Mouse (Mus musculus): Measurements from ENCODE around the gene Rpusd4.

Gene Rpusd4

GRCm38 (mm10) chr9:35267146-35267975 lies at the start of gene Rpusd4, which contains the start of gene Fam118b:
Gene Rpusd4, plus strand, starts transcription at chr9:35267865.
Gene Fam118b, minus strand, starts transcription at chr9:35267805.
- DNase-seq: peak; percentile 91 to 93

DNA sequence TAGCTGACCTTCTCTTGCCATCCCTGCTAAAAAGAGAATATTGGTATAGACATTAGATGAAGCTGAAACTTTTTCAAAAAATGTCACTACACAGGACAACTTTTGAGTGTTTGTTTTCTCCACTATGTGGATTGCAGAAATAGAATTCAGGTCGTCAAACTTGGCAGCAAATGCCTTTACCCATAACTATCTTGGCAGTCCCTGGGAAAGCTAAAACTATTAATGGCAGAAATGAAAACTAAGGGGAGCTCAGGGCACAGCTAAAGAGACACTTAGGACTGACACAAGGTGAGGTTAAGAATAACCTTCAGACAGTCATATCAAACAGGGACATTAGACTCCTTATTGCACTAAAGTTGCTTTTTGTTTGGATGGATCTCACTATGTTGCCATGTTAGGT lies 49.7 kb upstream of the Rpusd4 start:
- no peak for DNase-seq

DNA sequence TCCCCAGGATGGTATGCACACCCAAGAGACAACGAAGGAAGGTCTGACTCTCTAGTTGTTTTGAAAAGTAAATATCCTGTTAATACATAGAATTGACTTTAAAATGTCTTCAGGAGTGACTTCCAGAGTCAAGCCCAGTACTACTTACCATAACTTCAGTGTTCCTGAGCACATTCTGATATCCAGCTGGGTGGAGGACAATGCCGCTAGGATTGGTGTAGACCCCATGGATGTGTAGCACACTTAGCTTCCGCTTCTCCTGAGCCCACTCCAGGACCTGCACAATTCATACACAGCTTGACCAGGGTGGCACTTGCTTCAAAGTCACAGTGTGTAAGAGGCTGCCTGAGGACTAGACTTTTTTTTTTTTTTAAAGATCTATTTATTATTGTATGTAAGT lies 44.2 kb upstream of the Rpusd4 start:
- DNase-seq: no peak

GRCm38 (mm10) chr9:35228671-35229070 lies 39.0 kb upstream of the Rpusd4 start:
- no peak for DNase-seq

DNA sequence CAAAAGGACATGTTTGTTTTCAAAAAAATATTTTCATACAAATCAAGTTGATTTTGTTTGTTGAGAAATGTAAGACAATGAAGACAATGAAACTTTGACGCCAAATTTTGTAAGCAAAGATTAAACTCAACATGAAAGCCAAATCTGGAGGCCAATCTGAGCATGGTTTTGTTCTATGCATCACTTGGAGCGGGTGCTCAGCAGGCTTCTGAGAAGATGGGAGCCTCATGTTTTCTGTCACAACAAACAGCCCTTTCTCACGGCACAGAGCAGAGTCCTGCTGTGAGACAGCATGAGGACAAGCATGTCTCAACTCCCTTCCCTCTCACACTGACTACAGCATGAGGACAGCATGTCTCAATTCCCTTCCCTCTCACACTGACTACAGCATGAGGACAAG lies 31.7 kb upstream of the Rpusd4 start:
- no peak for DNase-seq

DNA sequence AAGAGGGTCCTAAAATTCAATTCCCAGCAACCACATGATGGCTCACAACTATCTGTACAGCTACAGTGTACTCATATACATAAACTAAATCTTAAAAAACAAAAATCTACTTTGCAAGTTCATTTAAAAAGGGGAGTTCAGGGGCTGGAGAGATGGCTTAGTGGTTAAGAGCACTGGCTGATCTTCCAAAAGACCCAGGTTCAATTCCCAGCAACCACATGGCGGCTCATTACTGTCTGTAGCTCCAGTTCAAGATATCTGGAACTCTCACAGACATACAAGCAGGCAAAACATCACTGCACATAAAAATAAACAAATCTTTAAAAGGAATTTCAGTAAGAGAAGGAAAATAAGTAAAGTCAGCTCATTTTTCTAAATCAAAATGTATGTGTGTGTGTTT lies 29.3 kb upstream of the Rpusd4 start:
- no peak for DNase-seq

DNA sequence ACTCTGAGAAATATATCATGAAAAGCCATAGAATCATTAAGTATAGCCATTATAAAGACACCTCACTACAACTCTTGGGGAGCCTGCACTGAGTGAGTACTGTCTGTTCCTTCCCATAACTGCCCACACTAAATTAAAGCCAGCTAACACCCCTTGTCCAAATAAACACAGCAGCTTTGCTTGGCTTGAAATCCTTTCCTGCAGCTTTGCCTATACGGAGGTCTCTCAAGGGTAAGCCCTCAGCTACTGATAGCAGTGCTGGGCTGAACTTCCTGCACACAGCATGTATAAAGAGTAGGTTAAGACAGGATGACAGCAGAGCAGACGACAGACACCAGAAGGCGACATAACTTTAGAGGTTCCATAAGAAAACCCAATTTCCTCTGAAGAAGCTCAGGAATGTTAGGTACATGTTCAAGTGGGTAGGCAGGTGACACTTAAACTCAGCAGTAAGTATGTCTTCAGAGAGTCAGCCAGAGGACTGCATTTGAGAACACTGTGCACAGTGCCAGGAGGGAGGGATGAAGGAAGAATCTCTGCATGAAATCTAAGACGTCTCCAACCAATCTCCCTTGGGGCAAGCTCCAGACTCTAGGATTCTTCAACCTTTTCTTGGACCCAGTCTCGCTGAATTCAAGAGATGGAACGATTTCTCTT lies 28.6 kb upstream of the Rpusd4 start:
- peak; percentile 9 to 28 for DNase-seq

DNA sequence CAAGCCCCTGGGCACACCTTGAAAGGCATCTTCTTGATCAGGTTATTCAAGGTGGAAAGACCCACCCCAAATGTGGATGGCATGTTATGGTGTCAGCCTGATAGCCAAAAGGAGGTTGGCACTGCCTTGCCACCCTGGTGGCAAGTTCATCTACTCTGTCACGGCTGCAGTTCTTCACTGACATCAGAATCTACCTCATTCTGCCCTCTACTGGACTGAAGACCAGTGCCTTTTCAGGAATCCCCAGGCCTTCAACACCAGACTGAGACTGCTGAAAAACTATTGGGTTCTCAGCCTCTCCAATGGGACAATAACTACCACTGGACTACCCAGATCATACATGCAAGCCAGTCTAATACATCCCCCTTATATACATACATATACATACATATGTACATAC lies 27.9 kb upstream of the Rpusd4 start:
- no peak for DNase-seq

- no peak for DNase-seq
Observed at GRCm38 (mm10) chr9:35247405-35247804, 20.3 kb upstream of the Rpusd4 start.

DNA sequence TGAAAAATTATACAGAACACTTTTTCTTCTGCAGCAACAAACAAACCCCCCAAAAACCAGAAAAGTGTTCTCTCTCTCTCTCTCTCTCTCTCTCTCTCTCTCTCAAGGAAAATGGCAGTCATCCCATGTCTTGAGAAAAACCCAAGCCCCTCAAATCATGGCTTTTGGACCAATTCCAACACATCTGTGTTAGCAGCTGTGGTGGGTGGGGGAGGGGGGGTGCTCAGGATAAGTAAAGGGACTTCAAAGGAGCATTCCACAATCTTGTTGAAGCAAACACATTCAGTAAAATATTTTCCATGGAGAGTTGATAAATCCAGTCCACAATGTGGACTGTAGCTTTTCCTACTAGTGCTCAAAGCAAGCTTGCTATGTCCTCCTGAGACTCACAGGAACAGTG lies 18.2 kb upstream of the Rpusd4 start:
- DNase-seq: no peak

GRCm38 (mm10) chr9:35257365-35257764 lies 10.3 kb upstream of the Rpusd4 start:
- DNase-seq: no peak

GRCm38 (mm10) chr9:35262418-35262817 lies 5.2 kb upstream of the Rpusd4 start:
- DNase-seq: no peak

- DNase-seq: no peak
Observed at GRCm38 (mm10) chr9:35263431-35263830, 4.2 kb upstream of the Rpusd4 start.

- no peak for DNase-seq
Observed at GRCm38 (mm10) chr9:35264509-35264908, 3.2 kb upstream of the Rpusd4 start.

DNA sequence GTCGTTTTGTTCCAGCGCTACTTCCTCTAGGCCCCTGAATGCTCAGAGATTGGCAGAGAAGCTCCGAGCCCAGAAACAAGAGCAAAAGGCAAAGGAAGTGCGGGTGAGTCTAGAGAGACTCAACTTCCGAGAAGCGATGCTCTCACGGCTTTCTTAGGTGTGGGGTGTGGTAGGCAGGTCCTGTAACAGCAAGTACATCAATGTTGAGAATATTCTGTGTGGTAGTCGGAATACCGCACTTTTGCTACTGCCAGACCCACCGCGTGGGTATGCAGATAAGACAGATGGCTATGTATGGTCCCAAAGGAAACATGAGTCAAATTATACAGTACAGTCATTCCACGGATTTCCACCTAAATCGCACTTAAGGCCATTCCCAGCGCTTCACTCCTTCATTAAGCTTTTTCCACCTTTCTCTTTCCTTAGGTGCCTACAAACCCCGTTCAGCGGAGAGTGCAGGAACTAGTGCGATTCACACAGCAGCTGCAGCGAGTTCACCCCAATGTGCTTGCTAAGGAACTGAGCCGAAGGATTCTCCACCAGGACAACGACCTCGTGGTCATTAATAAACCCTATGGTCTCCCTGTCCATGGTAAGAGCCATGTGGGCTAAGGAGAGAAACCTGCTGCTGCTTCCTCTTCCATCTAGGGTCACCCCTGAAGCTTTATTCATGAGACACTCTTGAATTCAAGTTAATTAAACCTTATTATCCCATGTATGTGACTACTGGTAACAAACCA lies 481 bp downstream of the Rpusd4 start:
- no peak for DNase-seq

DNA sequence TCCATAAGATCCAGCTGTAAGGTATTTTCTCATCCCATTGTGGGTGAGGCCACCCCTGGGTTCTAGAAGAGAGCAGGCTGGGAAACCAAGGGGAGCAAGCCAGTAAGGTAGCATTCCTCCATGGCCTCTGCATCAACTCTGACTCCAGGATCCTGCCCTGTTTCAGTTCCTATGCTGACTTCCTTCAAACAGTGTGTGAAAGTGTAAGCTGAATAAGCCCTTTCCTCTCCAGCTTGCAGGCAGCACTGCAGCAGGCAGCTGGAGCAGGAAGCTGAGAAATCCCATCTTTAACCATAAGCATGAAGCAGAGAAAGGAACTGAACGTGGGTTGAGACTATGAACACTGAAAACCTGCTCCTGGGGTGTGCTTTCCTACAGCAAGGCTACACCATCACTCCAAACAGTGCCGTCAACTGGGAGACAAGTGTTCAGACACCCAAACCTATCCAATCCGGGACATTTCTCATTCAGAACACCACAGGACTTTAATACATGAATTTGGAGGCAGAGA lies 10.2 kb downstream of the Rpusd4 start:
- no peak for DNase-seq

DNA sequence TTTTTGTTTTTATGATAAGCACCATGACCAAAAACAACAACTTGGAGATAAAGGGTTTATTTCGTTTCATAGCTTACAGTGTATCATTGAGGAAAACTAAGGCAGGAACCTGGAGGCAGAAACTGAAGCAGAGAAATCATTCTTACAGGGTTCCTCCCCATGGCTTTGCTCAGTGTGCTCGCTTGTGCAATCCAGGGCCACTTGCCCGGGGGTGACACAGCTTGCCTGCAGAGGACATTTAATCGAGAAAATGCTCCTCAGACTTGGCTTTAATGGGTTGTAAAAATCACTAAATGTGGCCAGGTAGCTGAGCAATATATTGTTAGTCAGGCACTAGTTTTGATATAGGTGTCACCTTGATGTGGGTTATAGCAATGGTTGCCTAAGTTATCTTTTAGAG lies 10.8 kb downstream of the Rpusd4 start:
- DNase-seq: no peak

- DNase-seq: peak; percentile 27 to 48
Observed at GRCm38 (mm10) chr9:35282006-35282850, 14.6 kb downstream of the Rpusd4 start.

- no peak for DNase-seq
Observed at GRCm38 (mm10) chr9:35282851-35283200, 15.2 kb downstream of the Rpusd4 start.

- DNase-seq: no peak
Observed at GRCm38 (mm10) chr9:35283415-35284069, 15.9 kb downstream of the Rpusd4 start.

- DNase-seq: no peak
Observed at GRCm38 (mm10) chr9:35284351-35284750, 16.7 kb downstream of the Rpusd4 start.

- DNase-seq: no peak
Observed at GRCm38 (mm10) chr9:35286351-35286750, 18.7 kb downstream of the Rpusd4 start.

Measured in lung, adult 18-20 months (tissue).